Comparison of ENCODE assay signal across 8 mouse cellular contexts in genomic region chr11:97050944-97051586, GRCm38 (mm10). TPM values are rescaled to one million over a fixed set of nuclear protein-coding genes. Genes with fewer than 3 reads are reported as not detected.
DNase-seq lines count a peak whose midpoint lies in the region; ATAC-seq and TF ChIP-seq lines count a peak whose summit lies in the region.

No protein-coding gene starts in this region.

- DNase-seq in kidney, adult 2 months: no peak
- DNase-seq in kidney, postnatal 10 days: no peak
- peak; percentile 46 for DNase-seq in Muller cell, postnatal 12 days (ENCODE audit: inconsistent ontology term)
- DNase-seq in urinary bladder, postnatal 4 days (ENCODE audit: low spot score in 2 of 2): no peak
- DNase-seq in frontal cortex, postnatal 25 days (ENCODE audit: low spot score in 2 of 2): no peak
- no peak for DNase-seq in yolk sac, embryonic 10.5 days (ENCODE audit: low spot score)

- 4% methylated on average over 13 of the region's 13 CpGs for WGBS in kidney, adult 2 months
- 18% methylated on average over 13 of the region's 13 CpGs for whole genome bisulfite sequencing in forebrain, embryonic 15.5 days
- WGBS in liver, embryonic 16.5 days (ENCODE audit: insufficient replicate concordance): 11% methylated on average over 13 of the region's 13 CpGs

- no peak for TF ChIP-seq POLR2A in kidney, adult 2 months (IDR thresholded peaks at IDR 0.05; ENCODE audit: low read depth, low read length)

- H3K36me3 ChIP-seq in kidney, adult 2 months (ENCODE audit: control insufficient read depth, insufficient read depth, low read length): no peaks in the 10 kb centered on the region
- peaks cover 28% of the 10 kb centered on the region for H3K36me3 ChIP-seq in forebrain, embryonic 15.5 days
- H3K36me3 ChIP-seq in liver, embryonic 16.5 days (ENCODE audit: control insufficient read depth, insufficient read depth): no peaks in the 10 kb centered on the region

- H3K27ac ChIP-seq in kidney, adult 2 months (ENCODE audit: insufficient read depth, low read depth, low read length): peak overlapping the region; percentile 26
- H3K27ac ChIP-seq in forebrain, embryonic 15.5 days (replicated peaks): peak overlapping the region; percentile 65
- peak overlapping the region; percentile 18; the same call in 1 of the 2 replicates for H3K27ac ChIP-seq in liver, embryonic 16.5 days (ENCODE audit: low read length)

- H3K27me3 ChIP-seq in kidney, adult 2 months (replicated peaks; ENCODE audit: control insufficient read depth, insufficient read depth, low read length): no peaks in the 10 kb centered on the region
- no peaks in the 10 kb centered on the region for H3K27me3 ChIP-seq in forebrain, embryonic 15.5 days
- H3K27me3 ChIP-seq in liver, embryonic 16.5 days (ENCODE audit: control insufficient read depth, insufficient read depth, low read depth, low read length): no peaks in the 10 kb centered on the region

- peak overlapping the region; percentile 81 for H3K4me3 ChIP-seq in kidney, adult 2 months (ENCODE audit: insufficient read depth, low read depth, low read length)
- peak overlapping the region; percentile 67 for H3K4me3 ChIP-seq in forebrain, embryonic 15.5 days
- peak overlapping the region; percentile 62 for H3K4me3 ChIP-seq in liver, embryonic 16.5 days (ENCODE audit: low read depth, low read length)

- peak overlapping the region; percentile 90 for H3K4me2 ChIP-seq in forebrain, embryonic 15.5 days (replicated peaks)
- H3K4me2 ChIP-seq in liver, embryonic 16.5 days (ENCODE audit: low read depth, low read length): peak overlapping the region; percentile 75

- peak; percentile 17; the same call in 1 of the 2 replicates for ATAC-seq in forebrain, embryonic 15.5 days (replicated peaks)
- 0 out of 2 replicates have a peak, but pooled peaks have one; percentile 7 for ATAC-seq in liver, embryonic 16.5 days (ENCODE audit: low read depth)

- no peak for TF ChIP-seq CTCF in kidney, adult 2 months (conservative IDR thresholded peaks at IDR 0.05; ENCODE audit: insufficient read depth, insufficient read length, low read depth, low read length)

- peak overlapping the region; percentile 85 for H3K9ac ChIP-seq in forebrain, embryonic 15.5 days (replicated peaks)
- peak overlapping the region; percentile 73 for H3K9ac ChIP-seq in liver, embryonic 16.5 days (ENCODE audit: low read depth, low read length)

- H3K9me3 ChIP-seq in forebrain, embryonic 15.5 days: no peaks in the 10 kb centered on the region
- H3K9me3 ChIP-seq in liver, embryonic 16.5 days (replicated peaks; ENCODE audit: control insufficient read depth, low read length): no peaks in the 10 kb centered on the region

- H3K4me1 ChIP-seq in kidney, adult 2 months (ENCODE audit: control insufficient read depth, insufficient read depth, low read length): peaks cover 11% of the 10 kb centered on the region; the same call in 1 of the 2 replicates
- peaks cover 25% of the 10 kb centered on the region for H3K4me1 ChIP-seq in forebrain, embryonic 15.5 days
- H3K4me1 ChIP-seq in liver, embryonic 16.5 days (ENCODE audit: control insufficient read depth, low read depth, low read length): peaks cover 23% of the 10 kb centered on the region

RNA-seq across cellular contexts. Expression of gene Osbpl7, which starts 0.6 kb away (rescaled TPM):
- polyA plus RNA-seq in kidney, adult 2 months (2012; rRNA removed): 9.0 and 9.1 TPM in 2 replicates
- 10.2 and 10.5 TPM in 2 replicates for polyA plus RNA-seq in forebrain, embryonic 15.5 days (2015; fragmentation: Nextera tagmentation; extraction: Ambion mirVana)
- polyA plus RNA-seq in liver, embryonic 16.5 days (2015; fragmentation: Nextera tagmentation; extraction: Ambion mirVana): 2.6 and 3.6 TPM in 2 replicates

RNA-seq across cellular contexts. Expression of gene Mrpl10, which starts 9.7 kb away (rescaled TPM):
- polyA plus RNA-seq in kidney, adult 2 months (2012; rRNA removed): 137 and 138 TPM in 2 replicates
- polyA plus RNA-seq in forebrain, embryonic 15.5 days (2015; fragmentation: Nextera tagmentation; extraction: Ambion mirVana): 57.0 and 58.4 TPM in 2 replicates
- polyA plus RNA-seq in liver, embryonic 16.5 days (2015; fragmentation: Nextera tagmentation; extraction: Ambion mirVana): 28.8 and 33.5 TPM in 2 replicates

RNA-seq across cellular contexts. Expression of gene Lrrc46, which starts 9.9 kb away (rescaled TPM):
- 1.9 and 2.5 TPM in 2 replicates for polyA plus RNA-seq in kidney, adult 2 months (2012; rRNA removed)
- polyA plus RNA-seq in forebrain, embryonic 15.5 days (2015; fragmentation: Nextera tagmentation; extraction: Ambion mirVana): 2.9 and 4.6 TPM in 2 replicates
- 0.40 and 0.41 TPM in 2 replicates for polyA plus RNA-seq in liver, embryonic 16.5 days (2015; fragmentation: Nextera tagmentation; extraction: Ambion mirVana)

RNA-seq across cellular contexts. Expression of gene Scrn2, which starts 21.3 kb away (rescaled TPM):
- 104 and 112 TPM in 2 replicates for polyA plus RNA-seq in kidney, adult 2 months (2012; rRNA removed)
- 16.0 and 17.2 TPM in 2 replicates for polyA plus RNA-seq in forebrain, embryonic 15.5 days (2015; fragmentation: Nextera tagmentation; extraction: Ambion mirVana)
- polyA plus RNA-seq in liver, embryonic 16.5 days (2015; fragmentation: Nextera tagmentation; extraction: Ambion mirVana): 11.1 and 12.2 TPM in 2 replicates

RNA-seq across cellular contexts. Expression of gene Sp6, which starts 37.9 kb away (rescaled TPM):
- 0.91 and 0.95 TPM in 2 replicates for polyA plus RNA-seq in kidney, adult 2 months (2012; rRNA removed)
- 0.10 and 0.43 TPM in 2 replicates for polyA plus RNA-seq in forebrain, embryonic 15.5 days (2015; fragmentation: Nextera tagmentation; extraction: Ambion mirVana)
- not detected in 2 replicates for polyA plus RNA-seq in liver, embryonic 16.5 days (2015; fragmentation: Nextera tagmentation; extraction: Ambion mirVana)
